Mouse (Mus musculus) thymus, adult 2 months (tissue): ENCODE results near the gene Mapk12.

ENCODE experiments used
- CTCF ChIP-seq: fragments of 200-500 bp; IDR thresholded peaks from 2 replicates; pipeline ENCODE4 v1.5.1; 2012; ENCODE audit warnings: mild to moderate bottlenecking, control low read depth, low read length, moderate library complexity, borderline replicate concordance; ENCODE audit not compliant: control insufficient read depth, poor library complexity, insufficient read depth; ENCODE audit errors: extremely low read depth
- POLR2A ChIP-seq: fragments of 200-500 bp; IDR thresholded peaks from 2 replicates; pipeline ENCODE4 v1.6.1; 2012; ENCODE audit warnings: mild to moderate bottlenecking, low read length, control low read depth, moderate library complexity; ENCODE audit not compliant: control insufficient read depth, poor library complexity, insufficient read depth; ENCODE audit errors: extremely low read depth

- no peak for TF ChIP-seq CTCF
- TF ChIP-seq POLR2A: no peak
These were observed 16.9 kb downstream of the Mapk12 start for GRCm38 (mm10) chr15:89123595-89123994.
